Mouse (Mus musculus) layer of hippocampus, postnatal 36 days (tissue): ENCODE measurements at regions not wholly inside any gene's neighbourhood (a gene's known extent, or its start where the extent isn't known, plus 50 kb on each side); places are given as distances from the start of the nearest gene placed in this dataset.

ENCODE experiments used
- DNase-seq, 2 experiments: peaks; one replicate each; pipeline ENCODE4 v3.0.0; 2022

DNA sequence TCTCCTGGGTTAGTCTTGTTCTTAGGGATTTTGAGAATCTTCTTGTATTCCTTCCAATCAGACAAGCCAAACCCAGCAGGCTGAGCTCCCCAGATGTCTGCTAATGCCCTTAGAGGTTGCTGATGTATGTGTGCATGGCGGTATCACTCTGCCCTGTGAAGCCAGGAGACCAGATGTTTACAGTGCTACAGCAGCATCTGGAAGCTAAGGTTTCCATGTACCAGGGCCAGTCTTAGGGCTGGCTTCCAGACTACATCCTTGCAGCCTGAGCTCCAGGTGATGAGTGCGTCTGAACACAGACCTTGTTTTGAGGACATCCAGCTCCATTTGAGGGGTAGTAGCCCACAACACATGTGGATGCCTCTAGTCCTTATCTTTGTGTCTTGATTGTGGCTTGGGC, 241.7 kb downstream of the Ttc32 start:
- no peak for DNase-seq

DNA sequence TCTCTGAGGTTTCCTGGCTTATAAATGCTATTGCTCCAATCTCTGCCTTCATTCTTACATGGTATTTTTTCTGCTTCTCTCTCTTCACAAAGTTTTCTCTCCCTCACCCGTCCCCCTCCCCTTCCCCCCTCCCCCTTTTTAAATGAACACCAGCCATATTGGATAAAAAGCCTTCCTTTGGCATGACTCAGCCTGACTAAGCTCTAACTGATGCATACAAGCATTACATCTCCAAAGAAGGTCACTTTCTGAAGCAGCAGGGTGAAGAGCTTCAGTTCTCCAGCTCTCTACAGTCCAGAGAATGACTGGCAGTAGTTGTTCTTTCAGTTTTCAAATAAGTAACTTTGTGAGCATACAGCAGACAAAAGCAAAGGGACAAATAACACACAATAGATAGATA, 244.4 kb downstream of the Ttc32 start:
- DNase-seq: no peak

DNA sequence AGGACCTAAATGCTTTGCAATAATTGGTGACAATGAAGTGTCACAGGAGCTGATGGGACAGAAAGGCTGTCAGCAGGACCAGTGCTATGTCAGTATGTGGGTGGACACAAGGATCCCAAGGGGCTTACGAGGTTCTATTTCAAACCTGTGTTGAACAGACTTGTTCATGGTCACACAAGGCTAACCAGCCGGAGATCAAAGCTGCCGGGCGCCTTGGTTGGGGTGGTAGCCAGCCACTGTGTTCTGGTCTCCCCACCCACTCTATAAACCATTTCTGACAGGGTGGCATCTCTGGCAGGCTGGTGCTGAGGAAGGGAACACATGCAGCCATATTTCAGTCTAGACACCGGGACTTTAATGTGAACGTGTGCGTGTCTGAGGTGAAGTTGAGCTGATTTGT, 245.9 kb downstream of the Ttc32 start:
- DNase-seq: no peak

DNA sequence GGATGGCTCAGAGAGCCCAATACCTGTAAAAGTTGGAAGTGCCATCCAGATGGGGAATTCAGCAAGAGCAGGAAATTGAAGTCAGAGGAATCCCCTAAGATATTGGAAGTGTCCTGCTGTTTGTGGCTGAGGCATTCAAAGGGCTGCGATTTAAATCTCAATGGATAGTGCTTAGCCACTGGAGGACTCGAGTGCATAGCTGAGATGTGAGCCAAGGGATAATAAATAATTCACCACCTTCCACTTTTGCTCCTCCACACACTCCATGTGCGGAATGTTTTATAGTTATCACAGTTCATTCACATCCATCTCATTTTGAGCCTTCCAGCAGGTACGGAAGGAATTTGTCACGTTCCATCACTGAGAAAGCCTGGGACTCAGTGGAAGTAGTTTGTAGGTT, 248.9 kb downstream of the Ttc32 start:
- no peak for DNase-seq

DNA sequence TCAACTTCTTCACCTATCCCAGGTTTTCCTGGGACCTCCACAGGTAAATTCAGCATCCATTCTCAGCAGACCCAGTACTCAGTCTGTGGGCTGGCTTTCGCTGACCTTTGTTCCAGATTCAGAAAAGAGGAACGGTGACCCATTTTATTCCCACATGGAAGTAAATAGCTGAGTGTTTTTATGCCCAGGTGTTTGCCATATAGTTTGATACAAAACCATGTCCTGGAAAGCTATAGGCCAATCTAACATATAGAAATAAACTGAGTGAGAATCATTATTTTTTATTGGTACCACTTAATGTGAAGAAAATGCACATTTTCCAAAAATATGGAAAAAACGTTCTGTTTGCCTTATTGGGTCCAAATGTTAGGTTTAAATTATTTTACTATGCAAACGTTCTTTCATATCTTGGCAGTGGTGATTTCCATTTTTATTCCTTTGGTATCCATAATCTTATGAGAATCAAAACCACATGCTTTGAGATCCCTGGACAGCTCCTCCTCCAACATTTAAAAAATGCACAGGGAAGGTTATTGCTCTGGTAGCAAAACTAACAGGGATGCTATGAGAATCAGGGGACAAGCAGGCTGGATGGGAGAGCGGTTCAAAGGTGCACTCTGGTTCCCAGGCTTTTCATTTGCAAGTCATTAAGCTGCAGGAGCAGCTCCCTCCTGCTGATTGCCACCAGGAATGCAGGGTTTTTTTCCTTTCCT, 250.3 kb downstream of the Ttc32 start:
- DNase-seq: no peak

DNA sequence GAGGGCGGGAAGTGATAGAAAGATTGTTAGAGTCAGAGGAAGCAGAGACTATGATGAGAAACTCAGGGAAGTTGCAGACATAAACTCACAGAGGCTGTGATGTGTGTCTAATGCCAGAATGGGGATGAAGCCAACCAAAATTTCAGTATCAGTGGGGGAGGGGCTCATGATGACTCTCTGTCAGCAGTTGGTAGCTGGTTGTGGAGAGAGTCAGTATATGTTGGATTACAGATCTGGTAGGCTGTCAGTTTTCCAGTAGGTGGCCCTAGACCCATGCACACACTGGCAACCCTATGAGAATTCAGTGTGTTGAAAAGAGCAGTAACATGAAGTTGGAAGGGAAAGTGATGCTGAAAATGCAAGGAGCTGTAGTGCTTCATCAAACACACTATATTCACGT, 257.5 kb downstream of the Ttc32 start:
- no peak for DNase-seq

DNA sequence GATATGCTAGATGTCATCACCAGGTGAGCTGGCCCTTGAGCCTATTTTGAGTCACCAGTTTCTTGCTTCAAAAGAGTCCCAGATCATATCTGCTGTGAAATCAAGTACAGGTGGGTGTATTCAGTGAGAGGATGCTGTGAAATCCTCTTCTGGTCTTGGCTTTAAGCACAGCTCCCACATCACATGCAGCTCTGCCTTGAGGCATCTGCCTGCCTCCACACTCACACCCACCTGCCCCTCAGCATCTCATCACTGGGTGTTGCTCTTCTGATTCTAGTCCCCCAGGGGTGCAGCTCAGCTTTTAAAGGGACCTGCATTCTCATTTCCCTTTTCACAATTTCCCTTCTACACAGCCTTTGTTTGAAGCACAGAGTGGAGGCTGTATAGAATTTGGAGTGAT, 262.9 kb downstream of the Ttc32 start:
- no peak for DNase-seq

DNA sequence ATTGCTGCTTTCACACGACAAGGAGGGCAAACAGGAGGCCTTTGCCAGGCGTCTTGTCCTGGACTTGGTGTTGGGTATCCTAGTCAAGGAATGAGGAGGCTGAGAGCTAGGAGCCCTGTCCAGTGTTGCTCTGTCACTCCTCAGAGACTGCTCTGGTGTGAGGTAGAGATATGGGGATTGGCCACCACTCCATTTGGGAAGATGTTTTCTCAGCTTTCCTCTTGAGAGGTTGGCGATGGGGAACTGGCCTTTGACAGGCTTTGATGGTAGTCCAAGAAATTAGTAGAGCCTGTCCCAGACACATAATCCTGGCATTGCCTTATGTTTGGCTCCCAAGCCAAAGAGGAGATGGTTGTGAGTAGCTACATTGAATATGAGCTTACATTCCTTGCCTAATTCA, 265.4 kb downstream of the Ttc32 start:
- DNase-seq: no peak

DNA sequence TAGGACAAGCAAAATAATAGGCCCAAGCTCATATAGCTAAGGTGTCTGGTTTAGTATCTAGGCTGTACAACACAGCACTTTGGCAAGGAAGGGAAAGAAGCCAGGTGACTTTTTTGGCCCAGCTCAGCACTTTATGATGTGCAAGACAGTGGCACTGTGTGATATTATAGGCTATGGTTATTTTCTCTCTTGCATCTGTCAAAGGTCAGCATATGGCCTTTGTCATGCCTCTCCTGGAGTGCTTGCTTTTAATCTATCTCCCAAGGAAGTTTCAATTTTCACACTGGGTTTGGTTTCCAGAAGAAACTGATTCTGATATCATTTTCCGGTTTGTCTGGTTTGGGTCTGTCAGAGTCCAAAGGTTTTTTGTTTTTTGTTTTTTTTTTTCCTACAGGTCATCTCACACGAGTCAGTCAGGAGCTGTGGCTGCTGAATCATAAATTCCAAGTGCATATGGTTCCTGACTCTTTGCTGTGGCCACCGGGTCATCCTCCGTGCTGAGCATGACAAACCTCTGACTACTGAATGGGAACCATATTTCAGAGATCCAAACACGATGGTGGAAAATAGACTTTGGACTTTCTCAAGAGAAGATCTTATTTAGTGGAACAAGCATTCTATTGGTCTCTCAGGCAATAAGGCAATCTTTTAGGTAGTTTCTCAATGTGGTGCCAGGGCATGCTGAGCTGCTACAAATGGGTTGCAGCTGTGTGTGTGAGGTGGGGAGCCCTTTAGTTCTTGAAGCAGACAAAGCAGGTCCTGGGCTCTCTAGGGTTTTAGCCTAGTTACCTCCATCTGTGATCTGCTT, 269.3 kb downstream of the Ttc32 start:
- DNase-seq: no peak

DNA sequence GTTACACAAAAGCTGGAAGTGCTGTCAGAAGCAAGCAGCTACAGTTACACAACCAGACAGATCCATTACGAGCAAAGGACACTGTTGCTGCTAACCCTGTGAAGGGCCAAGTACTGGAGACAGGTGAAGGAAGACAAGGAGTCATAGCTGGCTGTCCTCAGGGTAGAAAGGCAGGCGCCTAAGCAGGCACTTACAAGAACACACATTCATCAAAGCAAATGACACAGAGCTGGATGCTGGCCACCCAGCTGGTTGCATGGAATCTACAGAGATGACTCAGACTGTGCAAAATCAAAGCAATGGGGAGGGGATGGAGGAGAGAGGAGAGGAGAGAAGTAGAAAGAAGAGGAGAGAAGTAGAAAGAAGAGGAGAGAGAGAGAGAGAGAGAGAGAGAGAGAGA, 265.8 kb upstream of the Osr1 start:
- peak; percentile 4 to 5 for DNase-seq

DNA sequence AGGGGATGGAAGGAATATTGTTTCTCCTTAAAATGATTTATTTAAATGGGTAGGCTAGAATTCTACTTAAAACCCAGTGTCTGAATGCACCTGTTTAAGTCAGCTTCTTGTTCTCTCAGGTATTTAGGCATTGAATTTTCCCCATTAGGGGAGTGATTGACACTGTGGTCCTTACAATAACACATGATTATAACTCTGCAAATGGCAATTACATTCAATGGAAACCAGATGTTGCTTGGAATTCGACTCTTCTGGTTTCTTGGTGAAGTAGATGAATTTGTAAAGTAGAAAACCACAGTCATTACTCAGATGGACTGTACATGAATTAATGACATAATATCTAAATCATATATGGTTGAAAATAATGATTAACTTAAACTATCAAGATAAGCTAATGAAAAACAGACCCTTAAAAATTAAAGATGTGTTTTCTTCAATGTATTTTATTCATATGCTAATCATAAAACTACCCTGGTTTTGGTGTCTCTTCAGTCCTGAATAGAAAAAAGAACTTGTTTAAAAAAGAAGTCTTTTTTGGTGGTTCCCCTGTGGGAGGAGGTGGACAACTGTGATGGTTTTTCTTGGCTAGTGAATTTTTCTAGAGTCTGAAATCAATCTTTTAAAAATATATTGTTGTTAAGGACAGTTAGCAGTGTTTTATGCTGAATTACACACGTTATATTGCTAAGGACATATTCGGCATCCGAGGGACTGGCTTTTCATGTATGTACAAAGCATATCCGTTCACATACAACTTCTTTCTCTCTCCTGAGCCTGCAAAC, 231.8 kb upstream of the Osr1 start:
- DNase-seq: no peak

DNA sequence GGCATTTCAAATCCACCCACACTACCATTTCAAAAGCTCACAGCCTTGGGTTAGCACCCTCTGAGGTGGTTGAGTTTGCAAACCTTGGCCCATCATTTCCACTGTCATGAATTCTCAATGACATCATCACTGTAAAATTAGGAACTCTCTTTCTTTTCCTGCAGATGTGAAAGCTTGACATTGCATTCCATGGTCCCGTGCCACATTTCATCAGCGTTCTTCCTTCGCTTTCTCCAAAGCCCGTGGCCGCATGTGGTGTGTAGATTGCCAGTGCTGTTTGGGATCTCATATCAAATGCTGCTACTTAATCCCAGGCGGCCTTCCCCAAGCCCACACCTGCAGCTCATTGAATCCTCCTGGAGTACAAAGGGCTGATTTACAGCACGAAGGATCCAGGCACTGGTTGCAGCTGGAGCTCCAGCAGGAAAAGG, 231.1 kb upstream of the Osr1 start:
- no peak for DNase-seq

DNA sequence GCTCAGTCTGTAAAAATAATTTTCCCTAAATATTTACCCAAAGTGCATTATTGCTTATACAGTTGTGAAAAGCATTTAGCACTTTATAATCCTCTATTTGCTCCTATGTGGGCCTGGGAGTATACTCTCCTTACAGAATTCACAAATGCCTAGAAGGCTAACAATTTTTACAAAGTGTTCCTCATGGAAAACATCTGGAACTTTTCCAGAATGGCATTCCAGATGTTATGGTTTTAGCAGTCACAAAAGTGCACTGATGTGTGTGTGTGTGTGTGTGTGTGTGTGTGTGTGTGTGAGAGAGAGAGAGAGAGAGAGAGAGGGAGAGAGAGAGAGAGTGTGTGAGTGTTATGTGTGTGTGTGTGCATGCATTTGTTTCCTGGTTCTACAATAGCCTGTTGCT, 229.1 kb upstream of the Osr1 start:
- DNase-seq: no peak

DNA sequence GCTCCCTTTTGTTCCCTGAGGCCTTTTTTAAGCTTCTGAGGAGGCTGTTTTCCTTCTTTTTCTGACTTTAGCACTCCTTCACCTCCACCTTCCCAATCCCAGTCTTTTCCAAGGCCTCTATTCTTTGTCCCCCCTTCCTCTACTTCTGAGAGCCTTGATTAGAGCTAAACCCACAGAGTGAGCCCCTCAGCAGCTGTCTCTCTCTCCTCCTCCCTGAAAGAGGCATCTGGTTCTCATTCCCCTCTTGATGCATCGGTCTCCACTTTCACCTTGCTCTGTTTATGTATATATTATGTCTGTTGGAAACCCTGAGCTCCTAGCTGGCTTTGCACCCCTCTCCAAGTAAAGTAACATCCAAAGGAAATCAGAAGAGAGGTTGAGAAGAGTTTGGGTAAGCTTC, 224.6 kb upstream of the Osr1 start:
- DNase-seq: no peak

DNA sequence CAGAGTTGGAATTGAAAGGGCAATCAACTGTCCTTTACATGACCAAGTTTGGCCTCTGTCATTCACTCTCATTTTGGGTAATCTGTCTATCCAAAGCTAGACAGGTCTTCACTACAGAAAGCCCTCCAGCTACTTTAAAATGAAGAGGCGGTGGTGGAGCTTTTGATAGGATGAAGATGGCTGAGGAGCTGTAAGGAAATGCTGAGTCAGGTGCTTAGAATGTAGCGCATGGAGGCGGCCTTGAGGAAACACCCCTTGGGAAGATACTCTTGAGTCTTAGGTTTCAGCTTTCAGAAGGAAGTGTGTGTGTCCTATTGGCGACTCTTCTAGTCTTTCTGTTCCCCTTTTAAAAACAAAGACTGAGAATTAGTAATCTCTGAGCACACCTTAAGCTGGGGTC, 214.4 kb upstream of the Osr1 start:
- no peak for DNase-seq

DNA sequence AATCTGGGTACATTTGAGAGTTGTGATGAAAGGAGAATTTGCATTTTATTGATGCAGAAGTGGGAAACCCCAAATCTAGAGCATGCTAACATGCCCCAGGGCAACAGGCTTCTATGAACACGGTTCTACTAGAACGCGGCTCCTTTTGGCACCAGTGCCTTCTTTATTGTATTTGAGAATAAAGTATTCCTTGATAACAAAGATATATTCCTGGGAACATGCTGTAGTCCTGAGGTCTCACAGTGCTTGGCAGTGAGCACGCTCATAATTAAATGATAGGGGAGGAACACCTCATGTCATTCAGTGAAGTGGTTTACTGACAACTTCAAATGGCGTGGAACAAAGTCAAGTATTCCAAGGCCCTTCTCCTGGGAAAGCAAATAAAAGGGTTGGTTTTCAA, 212.1 kb upstream of the Osr1 start:
- DNase-seq: no peak

DNA sequence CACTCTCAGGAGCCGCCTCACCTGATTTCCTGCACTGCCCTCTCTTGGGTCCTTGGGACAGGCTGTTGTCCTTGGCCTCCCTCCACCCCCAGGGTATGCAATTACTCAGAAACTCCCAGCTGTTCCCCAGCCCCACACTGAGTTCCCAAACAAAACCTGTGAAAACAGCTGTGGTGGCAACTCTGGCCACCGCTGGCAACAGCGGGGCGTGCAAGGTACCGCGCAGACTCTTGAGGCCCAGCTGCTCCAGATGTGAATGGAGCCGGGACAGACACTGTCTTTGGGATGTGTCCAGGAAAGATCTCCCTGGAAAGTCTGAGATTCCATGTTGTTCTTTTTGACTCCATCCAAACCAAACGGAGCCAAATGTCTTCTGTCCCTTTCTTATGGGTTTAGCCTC, 211.0 kb upstream of the Osr1 start:
- no peak for DNase-seq

DNA sequence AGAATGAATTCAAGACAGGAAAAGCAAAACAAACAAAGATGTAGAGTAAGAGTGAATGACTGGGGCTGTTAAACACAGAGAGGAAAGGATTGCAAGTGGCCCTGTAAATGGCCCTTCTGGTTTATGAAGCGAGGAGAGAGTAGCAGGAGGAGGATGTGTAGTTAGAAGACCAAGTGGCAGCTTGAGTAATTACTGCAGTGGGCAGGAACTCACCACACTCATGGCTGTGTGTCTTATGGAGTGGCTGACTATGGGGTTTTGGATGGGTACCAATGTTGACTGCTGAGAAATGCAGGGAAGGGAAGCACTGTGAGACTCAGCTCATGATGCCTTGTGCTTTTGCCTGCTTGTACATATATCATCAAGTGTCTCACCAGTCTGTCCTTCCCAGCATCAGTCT, 204.0 kb upstream of the Osr1 start:
- no peak for DNase-seq

DNA sequence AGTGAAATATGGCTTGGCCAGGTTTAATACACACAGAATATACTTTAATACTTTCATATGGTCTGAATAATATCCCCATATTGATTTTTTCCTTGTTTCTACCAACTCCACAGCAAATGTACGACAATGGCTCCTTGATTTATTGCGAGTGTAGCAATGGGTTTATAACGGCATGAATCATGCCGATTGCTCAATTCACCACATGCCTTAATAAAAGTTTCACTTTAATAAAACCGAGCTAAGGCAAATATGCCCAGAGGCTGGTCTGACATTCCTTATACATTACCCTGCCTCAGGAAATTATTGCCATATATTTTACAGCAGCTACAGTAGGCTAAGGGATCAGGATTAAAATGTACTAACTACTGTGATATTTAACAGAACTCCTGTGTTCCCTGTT, 201.2 kb upstream of the Osr1 start:
- DNase-seq: no peak

DNA sequence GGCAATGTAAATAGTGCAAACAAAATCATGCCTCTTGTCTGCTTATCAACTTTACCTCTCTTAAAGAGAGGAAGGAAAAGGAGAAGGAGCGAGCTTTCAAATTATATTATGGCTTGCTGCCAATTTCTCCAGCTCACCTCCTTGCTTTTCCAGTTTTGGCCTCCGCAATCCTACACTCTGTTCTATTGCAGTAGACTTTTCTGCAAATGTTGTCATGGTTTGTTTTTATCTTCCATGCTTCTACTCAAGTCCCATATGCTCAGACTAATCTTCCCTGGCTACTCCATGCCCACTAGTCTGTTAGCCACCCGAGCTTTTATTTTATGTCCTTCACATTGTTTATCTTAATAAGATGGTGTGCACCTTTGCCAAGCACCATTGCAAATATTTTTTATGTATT, 168.0 kb upstream of the Osr1 start:
- no peak for DNase-seq

DNA sequence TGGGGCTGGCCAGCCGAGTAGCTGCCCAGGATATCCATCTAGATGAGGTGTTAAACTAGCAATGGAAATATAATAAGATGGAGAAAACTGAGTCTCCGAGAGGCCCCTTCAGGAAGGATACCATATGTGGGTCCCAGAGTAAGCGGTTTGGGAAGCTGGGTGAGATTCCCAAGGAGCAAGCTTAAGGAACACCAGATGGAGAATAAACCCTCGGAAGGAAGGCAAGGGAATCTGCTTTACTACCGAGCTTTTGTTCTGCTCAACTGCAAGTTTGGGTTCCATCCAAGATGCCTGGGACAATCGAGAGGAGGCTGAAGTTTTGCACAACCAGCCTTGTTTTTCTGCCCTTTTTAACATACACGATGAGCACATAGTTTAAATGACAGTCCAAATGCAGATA, 164.9 kb upstream of the Osr1 start:
- DNase-seq: no peak

DNA sequence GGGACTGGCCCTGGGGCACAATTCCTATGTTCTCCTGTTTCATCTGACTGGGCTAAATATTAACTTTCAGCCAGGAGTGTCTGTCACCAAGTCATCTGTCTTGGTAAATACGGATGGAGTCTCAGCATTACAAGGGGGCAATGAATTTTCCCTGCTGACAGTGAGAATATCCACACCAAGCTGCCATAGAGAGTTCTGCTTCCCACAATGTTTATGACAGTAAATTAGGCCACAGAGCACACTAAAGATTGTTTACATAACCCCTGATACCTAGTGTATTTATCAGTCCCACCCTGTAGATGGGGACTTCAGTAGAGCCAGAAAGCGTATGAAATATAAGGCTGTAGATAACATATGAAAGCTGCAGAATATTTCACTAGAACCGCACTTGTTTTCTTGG, 150.6 kb upstream of the Osr1 start:
- DNase-seq: no peak

DNA sequence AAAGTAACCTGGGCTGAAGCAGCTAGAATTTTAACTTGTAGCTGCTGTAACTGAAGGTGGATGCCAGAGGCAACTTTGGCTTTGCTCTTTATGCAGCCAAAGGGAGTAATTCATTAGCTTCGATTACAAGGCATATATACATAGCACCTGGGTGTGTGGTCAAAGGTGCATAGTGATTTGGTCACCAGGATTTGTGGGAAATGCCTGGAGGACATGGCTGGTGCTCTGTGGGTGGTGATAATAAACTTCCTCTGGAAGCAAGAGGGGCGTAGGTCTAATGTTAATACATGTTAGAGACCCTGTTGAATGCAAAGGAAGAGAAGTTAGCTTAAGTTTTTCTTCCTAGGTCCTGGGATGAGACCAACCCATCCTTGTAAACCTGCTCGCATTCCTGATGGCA, 139.3 kb upstream of the Osr1 start:
- no peak for DNase-seq
